Mouse (Mus musculus): ENCODE results near the gene Cd68. TPM values are rescaled to one million over a fixed set of nuclear protein-coding genes. Genes with fewer than 3 reads are reported as not detected.

The Cd68 gene
- total and polyA plus RNA-seq, 3 experiments = 82.2 to 343 (median 122) TPM

DNA sequence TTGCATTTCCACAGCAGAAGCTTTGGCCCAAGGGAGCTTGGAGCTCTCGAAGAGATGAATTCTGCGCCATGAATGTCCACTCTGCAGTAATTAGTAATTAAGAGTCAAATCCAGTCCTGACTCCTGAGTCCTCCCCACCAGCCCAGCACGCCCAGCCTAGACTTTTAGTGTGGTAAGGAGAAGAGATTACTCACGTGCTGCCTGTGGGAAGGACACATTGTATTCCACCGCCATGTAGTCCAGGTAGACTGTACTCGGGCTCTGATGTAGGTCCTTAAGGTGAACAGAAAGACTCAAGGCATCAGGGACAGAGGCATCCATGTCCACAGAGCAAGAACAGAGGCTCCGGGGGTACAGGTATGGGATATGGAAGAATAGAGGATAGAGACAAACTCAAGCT lies 1.1 kb downstream of the Cd68 start:
- Histone ChIP-seq H3K4me3 (replicated peaks in 1 of 3; ENCODE audit: low read depth in 2 of 3, low read length in 2 of 3, poor library complexity in 1 of 3) (peak overlapping the region; percentile 0 to 70 (median 66)), H3K36me3 (replicated peaks in 1 of 2; ENCODE audit: control insufficient read depth in 1 of 2, insufficient read depth in 1 of 2, low read length in 1 of 2) (peaks cover 38 to 55% of the 10 kb centered on the region in 2 experiments), H3K27ac (ENCODE audit: insufficient read depth, low read depth) (peak overlapping the region; percentile 95), H3K27me3 (replicated peaks) (no peaks in the 10 kb centered on the region), H3K4me2 (ENCODE audit: insufficient read depth, low read depth, poor library complexity, severe bottlenecking) (peak overlapping the region; percentile 65; the same call in 1 of the 2 replicates), H3K79me2 (replicated peaks; ENCODE audit: control insufficient read depth, extremely low read depth, insufficient read depth, poor library complexity, severe bottlenecking) (peaks cover 49% of the 10 kb centered on the region), H3K4me1 (ENCODE audit: control insufficient read depth in 1 of 2, insufficient read depth in 2 of 2) (peaks cover 24 to 76% of the 10 kb centered on the region in 2 experiments), H3K9ac (ENCODE audit: insufficient read depth, low read depth) (peak overlapping the region; percentile 4; the same call in 1 of the 2 replicates), H3K9me3 (replicated peaks; ENCODE audit: low read length) (no peaks in the 10 kb centered on the region)
- in situ Hi-C loops (cut with MboI; ENCODE audit: low pct_ligation_motif_present, low pct_unique_long_range_greater_than_20kb, low sequenced_read_pairs) = no loop called here
- DNase-seq (ENCODE audit: extremely low read depth) = no peak
- TF ChIP-seq BHLHE40 (IDR thresholded peaks at IDR 0.05; ENCODE audit: low read depth, low read length) (peak; percentile 40; the same call in 1 of the 2 replicates), POLR2AphosphoS2 (IDR thresholded peaks at IDR 0.05; ENCODE audit: low read depth, low read length) (no peak)
- dilution Hi-C loops (cut with MboI; ENCODE audit: extremely low pct_ligation_motif_present, extremely low pct_unique_long_range_greater_than_20kb, low sequenced_read_pairs) = no loop called here

DNA sequence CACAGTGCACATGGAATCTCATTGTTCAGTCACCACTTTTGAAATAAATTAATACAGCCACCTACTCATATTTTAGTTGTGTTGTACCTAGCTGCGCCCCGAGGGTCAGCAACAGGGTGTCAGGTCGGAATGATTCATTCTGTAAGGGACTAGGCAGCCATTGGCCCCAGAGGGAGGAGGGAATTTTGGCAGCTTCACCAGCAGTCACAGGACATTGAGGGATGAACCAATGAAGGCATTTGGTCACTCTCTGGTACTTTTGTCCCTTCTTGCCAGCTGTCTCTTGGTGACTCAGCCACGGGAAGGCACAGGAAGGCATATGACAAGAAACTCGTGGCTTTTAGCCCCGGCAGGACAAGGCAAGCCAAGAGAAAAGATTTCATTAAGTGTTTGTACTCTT lies 2.2 kb downstream of the Cd68 start:
- Histone ChIP-seq H3K4me2 (ENCODE audit: insufficient read depth, low read depth, poor library complexity, severe bottlenecking) (peak overlapping the region; percentile 65), H3K9me3 (replicated peaks; ENCODE audit: low read length) (no peaks in the 10 kb centered on the region), H3K27ac (ENCODE audit: insufficient read depth, low read depth) (peak overlapping the region; percentile 95), H3K4me3 (replicated peaks in 1 of 3; ENCODE audit: low read depth in 2 of 3, low read length in 2 of 3, poor library complexity in 1 of 3) (peak overlapping the region; percentile 66 to 70 (median 70)), H3K79me2 (replicated peaks; ENCODE audit: control insufficient read depth, extremely low read depth, insufficient read depth, poor library complexity, severe bottlenecking) (peaks cover 40% of the 10 kb centered on the region), H3K36me3 (replicated peaks in 1 of 2; ENCODE audit: control insufficient read depth in 1 of 2, insufficient read depth in 1 of 2, low read length in 1 of 2) (peaks cover 32 to 50% of the 10 kb centered on the region in 2 experiments), H3K4me1 (ENCODE audit: control insufficient read depth in 1 of 2, insufficient read depth in 2 of 2) (peaks cover 20 to 71% of the 10 kb centered on the region in 2 experiments), H3K27me3 (replicated peaks) (no peaks in the 10 kb centered on the region), H3K9ac (ENCODE audit: insufficient read depth, low read depth) (peak overlapping the region; percentile 97)
- TF ChIP-seq RCOR1 (conservative IDR thresholded peaks at IDR 0.05; ENCODE audit: low read depth, low read length) (no peak), HCFC1 (IDR thresholded peaks at IDR 0.05; ENCODE audit: low read depth, low read length) (0 out of 2 replicates have a peak, but pooled peaks have one; percentile 10), UBTF (IDR thresholded peaks at IDR 0.05; ENCODE audit: low read depth, low read length) (0 out of 2 replicates have a peak, but pooled peaks have one; percentile 14), NRF1 (IDR thresholded peaks at IDR 0.05; ENCODE audit: low read depth, low read length) (0 out of 2 replicates have a peak, but pooled peaks have one; percentile 13)
- in situ Hi-C loops (cut with MboI; ENCODE audit: low pct_ligation_motif_present, low pct_unique_long_range_greater_than_20kb, low sequenced_read_pairs) (no loop called here), dilution Hi-C loops (cut with MboI; ENCODE audit: extremely low pct_ligation_motif_present, extremely low pct_unique_long_range_greater_than_20kb, low sequenced_read_pairs) (no loop called here)
- peak; percentile 61 for DNase-seq (ENCODE audit: extremely low read depth)

DNA sequence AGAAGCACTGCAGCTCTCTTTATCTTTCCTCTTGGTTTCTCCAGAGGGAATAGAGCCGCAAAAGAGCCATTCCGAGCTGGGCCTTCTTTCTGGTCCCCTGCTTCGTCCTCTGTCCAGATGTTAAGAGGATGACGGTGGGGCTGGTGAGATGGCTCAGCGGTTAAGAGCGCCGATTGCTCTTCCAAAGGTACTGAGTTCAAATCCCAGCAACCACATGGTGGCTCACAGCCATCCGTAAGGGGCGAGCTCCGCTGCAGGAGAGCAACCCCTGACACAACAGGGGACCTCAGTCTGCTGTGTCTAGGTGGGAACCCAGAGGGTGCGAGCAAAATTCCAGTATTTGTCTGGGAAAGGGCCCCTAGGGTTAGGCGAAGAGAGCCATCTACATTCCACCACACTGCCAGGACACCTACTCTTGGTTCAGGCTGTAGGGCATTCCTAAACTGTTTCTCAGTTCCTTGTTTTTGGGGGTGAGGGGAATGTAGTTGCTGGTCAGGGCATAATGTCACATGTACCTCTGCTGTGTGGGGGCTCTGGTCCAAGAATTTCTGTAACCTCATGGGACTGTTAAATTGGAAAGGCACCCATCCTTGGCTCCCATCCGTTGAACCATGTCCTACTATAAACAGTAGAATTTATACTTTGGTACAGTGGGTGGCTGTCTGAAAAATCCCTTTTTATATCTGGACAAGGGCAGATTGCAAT lies 2.8 kb downstream of the Cd68 start:
- H3K9ac ChIP-seq (ENCODE audit: insufficient read depth, low read depth) = peak overlapping the region; percentile 97
- H3K4me1 ChIP-seq (ENCODE audit: control insufficient read depth in 1 of 2, insufficient read depth in 2 of 2) = peaks cover 18 to 69% of the 10 kb centered on the region in 2 experiments
- peaks cover 32 to 50% of the 10 kb centered on the region in 2 experiments for H3K36me3 ChIP-seq (replicated peaks in 1 of 2; ENCODE audit: control insufficient read depth in 1 of 2, insufficient read depth in 1 of 2, low read length in 1 of 2)
- peak overlapping the region; percentile 66 to 70 (median 70) for H3K4me3 ChIP-seq (replicated peaks in 1 of 3; ENCODE audit: low read depth in 2 of 3, low read length in 2 of 3, poor library complexity in 1 of 3)
- H3K79me2 ChIP-seq (replicated peaks; ENCODE audit: control insufficient read depth, extremely low read depth, insufficient read depth, poor library complexity, severe bottlenecking) = peaks cover 33% of the 10 kb centered on the region
- DNase-seq (ENCODE audit: extremely low read depth) = peak; percentile 48
- dilution Hi-C loops (cut with MboI; ENCODE audit: extremely low pct_ligation_motif_present, extremely low pct_unique_long_range_greater_than_20kb, low sequenced_read_pairs) = no loop called here
- peak overlapping the region; percentile 65 for H3K4me2 ChIP-seq (ENCODE audit: insufficient read depth, low read depth, poor library complexity, severe bottlenecking)
- H3K9me3 ChIP-seq (replicated peaks; ENCODE audit: low read length) = no peaks in the 10 kb centered on the region
- no peaks in the 10 kb centered on the region for H3K27me3 ChIP-seq (replicated peaks)
- H3K27ac ChIP-seq (ENCODE audit: insufficient read depth, low read depth) = peak overlapping the region; percentile 95
- in situ Hi-C loops (cut with MboI; ENCODE audit: low pct_ligation_motif_present, low pct_unique_long_range_greater_than_20kb, low sequenced_read_pairs) = no loop called here
- TF ChIP-seq NELFE (IDR thresholded peaks at IDR 0.05; ENCODE audit: low read depth, low read length) (peak; percentile 23; the same call in 1 of the 2 replicates), USF1 (IDR thresholded peaks at IDR 0.05; ENCODE audit: low read depth, low read length) (0 out of 2 replicates have a peak, but pooled peaks have one; percentile 2), EP300 (IDR thresholded peaks at IDR 0.05; ENCODE audit: low read length) (peak; percentile 71), HCFC1 (IDR thresholded peaks at IDR 0.05; ENCODE audit: low read depth, low read length) (0 out of 2 replicates have a peak, but pooled peaks have one; percentile 7), MXI1 (IDR thresholded peaks at IDR 0.05; ENCODE audit: low read depth, low read length) (peak; percentile 62; the same call in 1 of the 2 replicates), GABPA (IDR thresholded peaks at IDR 0.05; ENCODE audit: insufficient replicate concordance, low read depth, low read length) (no peak), MYC (IDR thresholded peaks at IDR 0.05; ENCODE audit: low read depth, low read length) (peak; percentile 69), MEF2A (IDR thresholded peaks at IDR 0.05; ENCODE audit: borderline replicate concordance, low read depth, low read length) (peak; percentile 30; the same call in 1 of the 2 replicates), JUND (conservative IDR thresholded peaks at IDR 0.05; ENCODE audit: low read depth, low read length) (no peak), MAZ (IDR thresholded peaks at IDR 0.05; ENCODE audit: low read depth, low read length) (no peak), ETS1 (conservative IDR thresholded peaks at IDR 0.05; ENCODE audit: low read depth, low read length) (peak; percentile 50; the same call in 1 of the 2 replicates), PAX5 (IDR thresholded peaks at IDR 0.05; ENCODE audit: low read length) (no peak), CHD2 (IDR thresholded peaks at IDR 0.05; ENCODE audit: low read length) (peak; percentile 31; the same call in 1 of the 2 replicates), TCF12 (IDR thresholded peaks at IDR 0.05; ENCODE audit: low read depth, low read length) (peak; percentile 35; the same call in 1 of the 2 replicates), E2F4 (IDR thresholded peaks at IDR 0.05; ENCODE audit: insufficient replicate concordance, low read depth, low read length) (no peak), SMC3 (IDR thresholded peaks at IDR 0.05; ENCODE audit: low read depth, low read length) (no peak), RAD21 (IDR thresholded peaks at IDR 0.05; ENCODE audit: low read depth, low read length) (no peak), ZMIZ1 (IDR thresholded peaks at IDR 0.05; ENCODE audit: low read depth, low read length) (no peak)

All from CH12.LX (cell line).